Mouse (Mus musculus) megakaryocyte, embryonic 14.5 days (primary cell): ENCODE results near the gene Sall2.

ENCODE experiments used
- FLI1 ChIP-seq: IDR thresholded peaks from 2 replicates; pipeline ENCODE4 v1.6.1; 2012; ENCODE audit warnings: low read length, inconsistent platforms, mixed read lengths
- GATA1 ChIP-seq: IDR thresholded peaks from 3 replicates; pipeline ENCODE4 v1.6.1; 2012; ENCODE audit warnings: mixed read lengths, low read length, inconsistent platforms, borderline replicate concordance

DNA sequence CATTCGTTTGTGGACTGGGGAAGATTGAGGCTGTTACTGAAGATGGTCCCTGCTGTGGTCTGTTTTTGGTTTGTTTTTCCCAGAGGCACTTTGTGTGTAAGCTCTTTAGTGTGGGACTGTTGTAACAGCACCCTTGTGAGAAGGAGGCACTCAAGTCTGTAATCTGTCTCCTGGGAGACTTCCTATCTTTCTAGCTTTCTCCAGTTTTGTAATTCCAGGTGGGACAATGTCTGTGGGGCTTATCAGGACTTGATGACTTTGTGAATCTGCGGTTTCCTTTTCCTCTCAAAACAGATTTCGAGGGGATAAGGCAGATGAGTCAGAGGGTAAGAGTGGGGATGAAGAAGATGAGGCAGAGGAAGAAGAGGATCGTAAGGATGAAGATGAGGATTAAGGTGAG lies 27.7 kb upstream of the Sall2 start, which contains the start of gene Olfr1513:
- TF ChIP-seq GATA1: no peak
- no peak for TF ChIP-seq FLI1
